Mouse (Mus musculus): ENCODE results near the gene Slc17a4. TPM values are rescaled to one million over a fixed set of nuclear protein-coding genes. Genes with fewer than 3 reads are reported as not detected.
A peak's percentile ranks its signal among the peaks of the same experiment; 100 is the strongest.

Slc17a4 gene
- polyA plus RNA-seq, 1 experiment from 2014 or later, result not detected

DNA sequence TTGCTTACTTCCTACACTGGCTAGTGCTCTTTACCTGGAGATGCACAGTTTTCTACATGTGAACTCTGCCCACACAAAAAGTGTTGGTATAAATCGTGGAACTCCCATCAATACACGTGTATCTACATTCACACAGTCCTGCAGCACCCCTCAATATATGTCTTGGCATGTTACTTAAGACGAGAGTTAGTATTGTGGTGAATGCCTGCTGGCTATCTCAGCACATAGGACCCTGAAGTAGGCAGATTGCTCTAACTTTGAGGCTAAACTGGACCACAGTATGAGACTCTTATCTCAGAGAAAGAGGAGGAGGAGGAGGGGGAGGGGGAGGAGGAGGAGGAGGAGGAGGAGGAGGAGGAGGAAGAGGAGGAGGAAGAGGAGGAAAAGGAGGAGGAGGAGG, 35.7 kb downstream of the Slc17a4 start:
- no peak for ATAC-seq
- Histone ChIP-seq H3K36me3 (ENCODE audit: control insufficient read depth, insufficient read depth, low read length) (no peaks in the 10 kb centered on the region), H3K4me2 (ENCODE audit: low read length) (no peak overlapping the region), H3K4me1 (ENCODE audit: control insufficient read depth, insufficient read depth, low read length) (no peaks in the 10 kb centered on the region), H3K27ac (ENCODE audit: low read depth, low read length) (no peak overlapping the region), H3K9me3 (replicated peaks; ENCODE audit: control insufficient read depth, low read length) (no peaks in the 10 kb centered on the region), H3K9ac (ENCODE audit: low read length) (no peak overlapping the region), H3K27me3 (replicated peaks; ENCODE audit: control insufficient read depth, insufficient read depth, low read length) (no peaks in the 10 kb centered on the region), H3K4me3 (ENCODE audit: low read depth, low read length) (no peak overlapping the region)
- no peak for DNase-seq (ENCODE audit: low spot score)
- 88% methylated on average over 3 of the region's 3 CpGs for WGBS

DNA sequence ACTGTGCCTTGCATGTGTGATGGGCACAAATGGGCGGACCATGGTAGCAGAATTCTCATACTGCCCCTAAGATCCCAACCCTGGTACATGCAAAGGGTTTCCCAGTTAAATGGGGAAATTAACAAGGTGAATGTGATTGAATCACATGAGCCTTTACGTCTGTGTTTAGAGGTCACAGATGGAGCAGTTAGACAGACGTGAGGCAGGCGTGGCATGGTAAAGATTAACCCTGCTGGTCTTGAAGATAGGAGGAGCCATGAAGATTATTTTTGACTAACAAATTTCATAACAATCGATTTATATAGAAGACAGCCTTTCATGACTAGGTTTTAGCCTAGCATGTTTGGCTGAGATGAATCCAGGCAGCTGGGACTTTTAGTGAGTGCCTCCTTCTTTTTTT, 41.7 kb downstream of the Slc17a4 start:
- WGBS, result 89% methylated on average over 5 of the region's 5 CpGs
- Histone ChIP-seq H3K36me3 (ENCODE audit: control insufficient read depth, insufficient read depth, low read length) (no peaks in the 10 kb centered on the region), H3K27me3 (replicated peaks; ENCODE audit: control insufficient read depth, insufficient read depth, low read length) (no peaks in the 10 kb centered on the region), H3K4me2 (ENCODE audit: low read length) (no peak overlapping the region), H3K27ac (ENCODE audit: low read depth, low read length) (no peak overlapping the region), H3K4me1 (ENCODE audit: control insufficient read depth, insufficient read depth, low read length) (no peaks in the 10 kb centered on the region), H3K9ac (ENCODE audit: low read length) (no peak overlapping the region), H3K4me3 (ENCODE audit: low read depth, low read length) (no peak overlapping the region), H3K9me3 (replicated peaks; ENCODE audit: control insufficient read depth, low read length) (no peaks in the 10 kb centered on the region)
- no peak for DNase-seq (ENCODE audit: low spot score)
- ATAC-seq, result no peak

DNA sequence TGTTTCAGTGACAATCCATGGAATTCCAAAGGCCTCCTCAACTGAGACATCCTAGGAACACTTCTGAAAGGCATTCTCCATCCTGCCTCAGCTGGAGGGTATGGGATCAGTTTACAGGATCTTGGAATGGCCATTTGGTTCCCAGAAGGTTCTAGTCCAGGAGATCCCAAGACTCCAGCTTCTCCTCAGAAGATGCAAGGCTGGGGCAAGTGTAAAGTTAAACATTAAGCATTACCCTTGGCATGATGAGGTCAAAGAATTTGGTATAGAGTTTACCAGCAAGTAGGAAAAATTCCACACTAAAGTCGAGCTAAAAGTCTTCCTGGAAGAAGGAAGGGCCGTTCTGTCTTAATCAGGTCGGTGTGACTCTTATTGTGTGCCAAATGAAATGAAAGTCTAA, 44.8 kb downstream of the Slc17a4 start:
- Histone ChIP-seq H3K36me3 (ENCODE audit: control insufficient read depth, insufficient read depth, low read length) (no peaks in the 10 kb centered on the region), H3K4me2 (ENCODE audit: low read length) (no peak overlapping the region), H3K4me1 (ENCODE audit: control insufficient read depth, insufficient read depth, low read length) (no peaks in the 10 kb centered on the region), H3K27me3 (replicated peaks; ENCODE audit: control insufficient read depth, insufficient read depth, low read length) (no peaks in the 10 kb centered on the region), H3K27ac (ENCODE audit: low read depth, low read length) (no peak overlapping the region), H3K9me3 (replicated peaks; ENCODE audit: control insufficient read depth, low read length) (no peaks in the 10 kb centered on the region), H3K4me3 (ENCODE audit: low read depth, low read length) (no peak overlapping the region), H3K9ac (ENCODE audit: low read length) (no peak overlapping the region)
- ATAC-seq (no peak), DNase-seq (ENCODE audit: low spot score) (no peak)
- 83% methylated on average over 3 of the region's 3 CpGs for WGBS

DNA sequence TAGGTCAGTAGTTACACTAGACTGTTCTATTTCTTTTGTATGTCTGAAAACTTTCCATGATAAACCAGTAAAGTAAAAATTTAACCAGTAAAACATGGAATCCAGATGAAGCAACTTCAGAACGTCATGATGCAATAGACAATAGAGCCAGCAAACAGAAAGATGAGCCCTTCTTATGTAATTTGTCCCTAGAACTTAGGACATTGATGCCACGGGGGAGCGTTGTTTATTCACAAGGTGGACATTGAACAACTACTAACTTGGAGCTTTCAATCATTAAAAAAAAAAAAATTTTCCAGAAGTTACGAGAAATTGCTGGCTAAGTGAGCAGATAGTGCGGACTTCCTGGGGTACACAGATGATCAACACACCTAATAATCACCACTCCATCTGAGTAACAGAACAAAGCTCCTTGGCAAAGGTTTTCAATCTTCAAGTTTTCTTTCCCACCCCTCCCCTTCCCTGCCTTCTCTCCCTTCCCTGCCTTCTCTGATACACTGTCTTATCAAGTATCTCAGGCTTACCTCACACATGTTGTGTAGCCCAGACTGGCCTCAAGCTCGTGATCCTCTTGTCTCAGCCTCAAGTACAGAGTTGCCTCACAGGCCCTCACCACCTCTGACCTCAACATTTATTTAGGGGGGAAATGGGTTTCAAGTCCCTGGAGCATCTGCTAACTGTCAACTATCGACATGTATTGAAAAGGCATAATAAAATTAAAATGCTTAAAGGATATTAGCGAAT, 45.8 kb downstream of the Slc17a4 start:
- Histone ChIP-seq H3K9ac (ENCODE audit: low read length) (no peak overlapping the region), H3K27ac (ENCODE audit: low read depth, low read length) (no peak overlapping the region), H3K36me3 (ENCODE audit: control insufficient read depth, insufficient read depth, low read length) (no peaks in the 10 kb centered on the region), H3K4me2 (ENCODE audit: low read length) (no peak overlapping the region), H3K27me3 (replicated peaks; ENCODE audit: control insufficient read depth, insufficient read depth, low read length) (no peaks in the 10 kb centered on the region), H3K4me3 (ENCODE audit: low read depth, low read length) (no peak overlapping the region), H3K9me3 (replicated peaks; ENCODE audit: control insufficient read depth, low read length) (no peaks in the 10 kb centered on the region), H3K4me1 (ENCODE audit: control insufficient read depth, insufficient read depth, low read length) (no peaks in the 10 kb centered on the region)
- WGBS, result 91% methylated on average over 8 of the region's 8 CpGs
- ATAC-seq, result no peak
- DNase-seq (ENCODE audit: low spot score), result no peak

DNA sequence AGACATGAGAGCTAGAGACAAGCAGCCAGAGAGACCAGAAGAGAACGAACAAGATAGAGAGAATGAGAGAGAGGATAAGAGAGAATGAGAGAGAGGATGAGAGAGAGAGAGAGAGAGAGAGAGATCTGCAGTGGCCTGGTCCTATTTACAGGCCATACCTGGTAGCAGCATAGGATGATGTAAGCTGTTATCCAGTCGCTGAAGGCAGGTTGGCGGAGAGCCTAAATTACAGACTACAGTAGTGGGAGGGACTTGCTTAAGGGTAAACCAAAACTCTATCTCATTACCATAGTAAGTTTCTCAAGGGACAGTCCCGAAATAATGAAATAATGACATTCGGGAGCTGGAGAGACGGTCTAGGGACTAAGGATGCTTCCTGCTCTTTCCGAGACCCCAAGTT, 47.4 kb downstream of the Slc17a4 start, which contains the start of gene Slc17a1:
Gene Slc17a1 (plus strand): TSS at position 346 of the 400 bp plus-strand sequence.
- Histone ChIP-seq H3K36me3 (ENCODE audit: control insufficient read depth, insufficient read depth, low read length) (no peaks in the 10 kb centered on the region), H3K4me3 (ENCODE audit: low read depth, low read length) (no peak within 1 kb of the TSS), H3K27ac (ENCODE audit: low read depth, low read length) (no peak within 1 kb of the TSS), H3K9ac (ENCODE audit: low read length) (no peak within 1 kb of the TSS), H3K27me3 (replicated peaks; ENCODE audit: control insufficient read depth, insufficient read depth, low read length) (no peaks in the 10 kb centered on the region), H3K4me1 (ENCODE audit: control insufficient read depth, insufficient read depth, low read length) (no peaks in the 10 kb centered on the region), H3K4me2 (ENCODE audit: low read length) (no peak within 1 kb of the TSS), H3K9me3 (replicated peaks; ENCODE audit: control insufficient read depth, low read length) (no peaks in the 10 kb centered on the region)
- DNase-seq (ENCODE audit: low spot score) (peak; percentile 11), ATAC-seq (no peak)
- 85% methylated on average over 7 of the region's 7 CpGs for whole genome bisulfite sequencing

DNA sequence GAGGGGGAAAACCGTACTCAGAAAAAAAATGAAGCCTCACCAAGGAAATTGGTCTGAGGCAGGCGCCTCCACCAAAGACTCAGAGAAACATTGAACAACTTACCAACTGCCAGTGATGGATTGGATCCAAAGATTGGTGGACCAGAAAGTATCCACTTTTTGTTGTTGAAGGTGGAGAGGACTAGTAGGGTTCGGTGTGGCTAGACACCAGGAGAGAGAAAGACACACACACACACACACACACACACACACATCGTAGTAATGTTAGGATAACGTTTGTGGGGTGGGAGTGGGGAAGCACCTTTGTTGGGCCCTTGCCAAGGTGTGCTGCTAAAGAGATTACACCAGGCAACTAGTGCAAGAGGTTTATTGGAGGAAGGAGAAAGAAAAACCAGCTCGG, 47.8 kb downstream of the Slc17a4 start:
- DNase-seq (ENCODE audit: low spot score), result no peak

DNA sequence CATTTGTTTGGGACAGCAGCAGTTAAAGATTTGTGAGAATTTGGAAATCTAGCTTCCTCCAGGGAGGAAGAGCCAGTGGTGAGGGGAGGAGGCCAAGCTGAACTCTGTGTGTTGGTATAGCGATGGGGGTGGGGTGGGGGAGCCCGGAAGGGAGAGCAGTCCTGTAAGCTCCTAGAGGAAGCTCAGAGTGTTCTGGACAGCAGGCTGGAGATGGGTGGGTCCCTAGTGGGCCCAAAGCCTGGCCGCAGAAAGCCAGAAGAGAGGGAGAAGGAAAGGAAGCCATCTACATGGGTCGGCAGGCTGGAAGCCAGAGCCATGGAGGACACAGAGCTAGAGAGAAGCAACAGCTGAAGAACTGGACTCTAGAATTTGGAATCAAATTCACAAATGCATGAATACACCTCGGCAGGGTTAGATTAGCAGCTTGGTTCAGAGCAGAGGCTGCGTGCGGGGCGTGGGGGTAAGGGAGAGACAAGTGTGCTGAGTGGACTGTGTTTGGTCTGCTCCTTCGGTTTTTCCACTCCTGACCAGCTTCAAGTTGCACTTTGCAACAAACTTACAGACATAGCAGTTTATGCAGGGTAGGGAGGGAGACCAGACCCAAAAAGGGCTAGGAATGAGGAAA, 48.6 kb downstream of the Slc17a4 start:
- no peak overlapping the region for H3K9ac ChIP-seq (ENCODE audit: low read length)
- no peak overlapping the region for H3K4me2 ChIP-seq (ENCODE audit: low read length)
- H3K36me3 ChIP-seq (ENCODE audit: control insufficient read depth, insufficient read depth, low read length), result no peaks in the 10 kb centered on the region
- 86% methylated on average over 9 of the region's 9 CpGs for WGBS
- DNase-seq (ENCODE audit: low spot score), result no peak
- H3K4me1 ChIP-seq (ENCODE audit: control insufficient read depth, insufficient read depth, low read length), result no peaks in the 10 kb centered on the region
- H3K4me3 ChIP-seq (ENCODE audit: low read depth, low read length), result no peak overlapping the region
- no peaks in the 10 kb centered on the region for H3K27me3 ChIP-seq (replicated peaks; ENCODE audit: control insufficient read depth, insufficient read depth, low read length)
- H3K27ac ChIP-seq (ENCODE audit: low read depth, low read length), result no peak overlapping the region
- ATAC-seq, result no peak
- no peaks in the 10 kb centered on the region for H3K9me3 ChIP-seq (replicated peaks; ENCODE audit: control insufficient read depth, low read length)

More for the DNA sequence above, 47.8 kb downstream of the Slc17a4 start:
- H3K36me3 ChIP-seq (ENCODE audit: control insufficient read depth, insufficient read depth, low read length), result no peaks in the 10 kb centered on the region
- H3K4me2 ChIP-seq (ENCODE audit: low read length), result no peak overlapping the region
- 84% methylated on average over 6 of the region's 6 CpGs for WGBS
- no peak overlapping the region for H3K9ac ChIP-seq (ENCODE audit: low read length)
- H3K27ac ChIP-seq (ENCODE audit: low read depth, low read length), result no peak overlapping the region
- H3K4me1 ChIP-seq (ENCODE audit: control insufficient read depth, insufficient read depth, low read length), result no peaks in the 10 kb centered on the region
- H3K4me3 ChIP-seq (ENCODE audit: low read depth, low read length), result no peak overlapping the region
- no peak for ATAC-seq
- no peaks in the 10 kb centered on the region for H3K27me3 ChIP-seq (replicated peaks; ENCODE audit: control insufficient read depth, insufficient read depth, low read length)
- H3K9me3 ChIP-seq (replicated peaks; ENCODE audit: control insufficient read depth, low read length), result no peaks in the 10 kb centered on the region

DNA sequence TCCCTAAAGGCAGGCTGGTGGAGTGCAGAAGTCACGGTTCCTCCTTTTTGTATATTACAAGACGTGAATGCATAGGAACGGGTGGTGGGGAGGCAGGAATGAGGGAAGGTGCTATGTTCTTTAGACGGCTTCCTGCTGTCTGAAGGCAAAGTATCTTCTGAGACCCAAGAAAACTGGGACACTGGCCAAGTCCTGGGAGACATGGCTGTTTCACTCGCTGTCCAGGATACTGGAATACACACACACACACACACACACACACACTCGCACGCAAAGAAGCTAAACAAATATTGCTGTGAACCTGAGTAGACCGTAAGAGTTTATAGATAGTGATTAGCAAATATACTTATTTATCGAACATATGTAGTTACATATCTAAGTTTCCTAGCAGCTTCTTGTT, 50.1 kb downstream of the Slc17a4 start:
- ATAC-seq (no peak), DNase-seq (ENCODE audit: low spot score) (no peak)
- Histone ChIP-seq H3K9ac (ENCODE audit: low read length) (no peak overlapping the region), H3K36me3 (ENCODE audit: control insufficient read depth, insufficient read depth, low read length) (no peaks in the 10 kb centered on the region), H3K27me3 (replicated peaks; ENCODE audit: control insufficient read depth, insufficient read depth, low read length) (no peaks in the 10 kb centered on the region), H3K4me3 (ENCODE audit: low read depth, low read length) (no peak overlapping the region), H3K9me3 (replicated peaks; ENCODE audit: control insufficient read depth, low read length) (no peaks in the 10 kb centered on the region), H3K27ac (ENCODE audit: low read depth, low read length) (no peak overlapping the region), H3K4me2 (ENCODE audit: low read length) (no peak overlapping the region), H3K4me1 (ENCODE audit: control insufficient read depth, insufficient read depth, low read length) (no peaks in the 10 kb centered on the region)
- 86% methylated on average over 9 of the region's 9 CpGs for WGBS

DNA sequence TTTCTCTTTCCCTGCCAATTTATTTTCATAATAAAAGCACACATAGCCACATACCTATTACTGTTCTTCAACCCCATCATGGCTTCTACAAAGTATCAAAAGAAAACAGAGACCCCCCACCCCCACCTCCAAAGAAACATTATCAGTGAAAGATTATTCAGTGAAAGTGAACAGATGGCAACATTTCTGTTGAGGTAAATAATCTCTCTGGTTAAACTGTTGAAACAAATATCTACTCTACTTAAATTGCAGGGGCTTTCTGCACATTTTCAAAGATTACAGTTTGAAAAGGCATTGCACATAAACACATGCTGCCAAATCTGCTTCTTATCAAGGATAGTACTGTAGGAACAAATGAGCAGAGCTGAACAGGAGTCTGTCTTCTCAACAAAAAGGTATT, 53.0 kb downstream of the Slc17a4 start:
- ATAC-seq, result no peak
- Histone ChIP-seq H3K4me3 (ENCODE audit: low read depth, low read length) (no peak overlapping the region), H3K4me2 (ENCODE audit: low read length) (no peak overlapping the region)

More for the DNA sequence above, 53.0 kb downstream of the Slc17a4 start:
- H3K36me3 ChIP-seq (ENCODE audit: control insufficient read depth, insufficient read depth, low read length), result no peaks in the 10 kb centered on the region
- no peak for DNase-seq (ENCODE audit: low spot score)
- no peak overlapping the region for H3K9ac ChIP-seq (ENCODE audit: low read length)
- H3K27me3 ChIP-seq (replicated peaks; ENCODE audit: control insufficient read depth, insufficient read depth, low read length), result no peaks in the 10 kb centered on the region
- no peaks in the 10 kb centered on the region for H3K9me3 ChIP-seq (replicated peaks; ENCODE audit: control insufficient read depth, low read length)
- no peaks in the 10 kb centered on the region for H3K4me1 ChIP-seq (ENCODE audit: control insufficient read depth, insufficient read depth, low read length)
- H3K27ac ChIP-seq (ENCODE audit: low read depth, low read length), result no peak overlapping the region
